Mouse (Mus musculus): ENCODE measurements around the gene Ubl4b. TPM values are rescaled to one million over a fixed set of nuclear protein-coding genes. Genes with fewer than 3 reads are reported as not detected.

Ubl4b gene
- total RNA-seq (2023) = not detected in 4 replicates

DNA sequence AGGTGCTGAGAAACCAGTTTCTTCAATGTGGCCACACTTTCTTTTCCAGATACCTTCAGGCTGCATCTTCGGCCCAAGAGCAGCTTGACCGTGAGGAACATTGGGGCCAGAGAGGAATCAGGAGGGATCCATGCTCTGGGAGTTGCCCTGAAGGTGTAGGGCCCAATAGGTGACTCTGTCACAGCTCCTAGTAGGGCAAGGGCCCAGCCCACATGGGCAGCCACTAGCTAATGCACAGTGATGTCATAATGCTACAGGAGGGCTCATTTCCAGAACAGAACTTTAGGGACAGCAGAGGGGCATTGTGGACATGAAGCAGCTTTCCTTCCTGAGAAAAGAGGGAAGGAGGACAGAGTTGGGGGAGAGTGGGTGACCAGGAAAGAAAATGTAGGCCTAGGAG, at the start of gene Ubl4b:
Ubl4b (minus strand) TSS at position 232 of the 400 bp plus-strand sequence.

GRCm38 (mm10) chr3:107594662-107595263, 39.9 kb upstream of the Ubl4b start, which contains the start of gene Alx3:
Alx3 (plus strand) TSS chr3:107595031.

DNA sequence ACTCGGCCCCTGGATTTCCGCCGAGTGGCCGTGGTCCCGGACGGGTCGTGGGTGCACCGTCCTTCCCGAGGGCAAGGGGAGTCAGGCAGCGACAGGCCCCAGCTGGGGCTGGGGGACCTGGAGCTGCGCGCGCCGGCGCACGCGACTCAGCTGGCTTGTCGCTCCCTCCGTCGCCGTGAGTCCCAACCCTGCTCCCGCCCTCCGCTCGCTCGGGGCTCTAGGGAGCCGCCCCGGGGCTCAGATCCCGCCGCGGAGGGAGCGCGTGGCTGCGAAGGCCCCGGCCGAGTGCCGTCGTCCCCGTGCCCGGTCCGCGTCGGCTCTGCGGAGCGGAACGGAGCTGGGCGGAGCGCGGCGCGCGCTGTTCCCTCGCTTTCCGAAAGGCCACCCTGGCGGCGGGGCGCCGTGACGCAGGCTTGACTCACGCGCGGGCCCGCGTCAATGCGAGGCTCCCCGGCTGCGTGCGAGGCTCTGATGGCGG, 37.2 kb downstream of the Ubl4b start, which contains the start of gene Slc6a17:
Slc6a17 (minus strand) TSS at position 388 of the 478 bp plus-strand sequence.

Other genes starting within 250 kb of the Ubl4b start
- gene Rbm15, start 221.4 kb downstream of the Ubl4b start, total RNA-seq (2023) = 69.3 to 73.0 TPM (median 71.8 TPM) in 4 replicates
- gene Kcnc4, start 95.5 kb downstream of the Ubl4b start, total RNA-seq (2023) = not detected in 4 replicates
- 3.0 TPM in 1 of 4 replicates, not detected in the others for gene Slc6a17, start 37.1 kb downstream of the Ubl4b start, total RNA-seq (2023)
- not detected in 4 replicates for gene Alx3, start 40.0 kb upstream of the Ubl4b start, total RNA-seq (2023)
- gene Gm10961, start 76.2 kb upstream of the Ubl4b start, total RNA-seq (2023) = not detected in 4 replicates
- gene Strip1, start 76.6 kb upstream of the Ubl4b start, total RNA-seq (2023) = 46.2 to 52.3 TPM (median 49.8 TPM) in 4 replicates
- gene Ahcyl1, start 141.5 kb upstream of the Ubl4b start, total RNA-seq (2023) = 69.3 to 75.3 TPM (median 74.1 TPM) in 4 replicates
- 7.1 to 13.1 TPM (median 8.4 TPM) in 4 replicates for gene Csf1, start 205.4 kb upstream of the Ubl4b start, total RNA-seq (2023)